ENCODE assay signal across 14 mouse cellular contexts in the genomic region with DNA sequence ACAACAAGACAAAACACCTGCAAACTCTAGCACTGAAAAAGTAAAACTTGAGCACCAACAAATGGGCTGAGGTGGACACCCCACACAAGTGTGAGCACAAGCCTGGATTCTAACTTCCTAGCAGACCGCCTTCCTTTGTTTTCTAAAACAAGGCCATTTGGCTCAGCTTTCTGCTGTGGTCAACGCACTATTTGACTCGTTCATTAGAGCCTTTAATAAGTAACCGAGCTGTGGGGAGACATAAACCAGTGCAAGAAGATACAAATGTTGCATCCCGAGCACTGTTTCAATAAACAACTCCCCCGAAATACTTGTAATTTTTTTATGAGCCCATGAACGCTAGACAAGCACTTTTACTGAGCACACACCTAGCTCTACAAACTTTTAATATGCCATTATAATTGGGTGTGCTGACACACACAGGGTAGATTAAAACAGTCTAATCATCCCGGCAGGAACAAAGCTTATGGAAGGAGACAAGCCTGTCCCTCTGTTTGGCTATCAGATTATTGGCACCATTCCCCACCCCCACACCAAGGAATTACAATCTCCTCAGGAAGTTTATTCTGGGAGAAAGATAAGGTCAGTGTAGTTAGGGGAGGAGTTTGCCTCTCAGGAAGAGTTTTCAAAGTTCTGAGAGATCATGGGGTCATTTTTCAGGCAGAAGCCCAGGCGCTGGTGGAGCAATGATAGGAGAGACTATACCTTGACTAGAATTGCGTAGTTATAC. TPM values are rescaled to one million over a fixed set of nuclear protein-coding genes. Genes with fewer than 3 reads are reported as not detected.
DNase-seq lines count a peak whose midpoint lies in the region; ATAC-seq and TF ChIP-seq lines count a peak whose summit lies in the region.
"Had no signal": no experiment of that assay in that cellular context is flagged by ENCODE, and none has a peak within 500 bp of the region (broad histone marks: within the 10 kb centered on the region; RNA-seq: fewer than 3 reads in every experiment).

No protein-coding gene starts in this region.

- H3K4me1 ChIP-seq in intestine, embryonic 15.5 days (replicated peaks) = no peaks in the 10 kb centered on the region; the same call in 1 of the 2 replicates
- H3K4me1 ChIP-seq in intestine, postnatal 0 days (replicated peaks; ENCODE audit: control insufficient read depth, insufficient read depth, low read length) = no peaks in the 10 kb centered on the region
- H3K4me1 ChIP-seq in heart, embryonic 12.5 days (replicated peaks) = peaks cover 12% of the 10 kb centered on the region
- H3K4me1 ChIP-seq in stomach, embryonic 15.5 days = peaks cover 4% of the 10 kb centered on the region; the same call in 1 of the 2 replicates
- H3K4me1 ChIP-seq: forebrain, embryonic 12.5 days; hindbrain, embryonic 15.5 days had no signal

- H3K27ac ChIP-seq in intestine, embryonic 15.5 days = no peak overlapping the region
- no peak overlapping the region for H3K27ac ChIP-seq in intestine, postnatal 0 days (ENCODE audit: low read depth, low read length)
- no peak overlapping the region for H3K27ac ChIP-seq in heart, embryonic 12.5 days (ENCODE audit: poor library complexity, severe bottlenecking)
- no peak overlapping the region for H3K27ac ChIP-seq in stomach, embryonic 15.5 days
- H3K27ac ChIP-seq: forebrain, embryonic 12.5 days; hindbrain, embryonic 15.5 days; limb, embryonic 13.5 days had no signal

- no peaks in the 10 kb centered on the region for H3K27me3 ChIP-seq in intestine, embryonic 15.5 days (replicated peaks)
- H3K27me3 ChIP-seq in intestine, postnatal 0 days (replicated peaks; ENCODE audit: control insufficient read depth, insufficient read depth, low read length) = no peaks in the 10 kb centered on the region
- H3K27me3 ChIP-seq in heart, embryonic 12.5 days (replicated peaks) = no peaks in the 10 kb centered on the region
- H3K27me3 ChIP-seq in stomach, embryonic 15.5 days (replicated peaks) = no peaks in the 10 kb centered on the region
- H3K27me3 ChIP-seq: forebrain, embryonic 12.5 days; hindbrain, embryonic 15.5 days; limb, embryonic 13.5 days had no signal

- peak; percentile 24 for DNase-seq in kidney, postnatal 10 days
- DNase-seq in left cerebral cortex, adult 18-20 months (ENCODE audit: low spot score in 2 of 2) = no peak
- no peak for DNase-seq in cerebellum, postnatal 4 days (ENCODE audit: low spot score in 2 of 2)
- DNase-seq: cerebellum, adult 11-12 months; gastrocnemius, postnatal 25 days; layer of hippocampus, postnatal 36 days had no signal

- no peak overlapping the region for H3K9ac ChIP-seq in intestine, embryonic 15.5 days
- H3K9ac ChIP-seq in intestine, postnatal 0 days (ENCODE audit: low read depth, low read length) = no peak overlapping the region
- no peak overlapping the region for H3K9ac ChIP-seq in heart, embryonic 12.5 days
- no peak overlapping the region for H3K9ac ChIP-seq in stomach, embryonic 15.5 days
- H3K9ac ChIP-seq: forebrain, embryonic 12.5 days; hindbrain, embryonic 15.5 days; limb, embryonic 13.5 days had no signal

- no peak for TF ChIP-seq CTCF in intestine, postnatal 0 days (IDR thresholded peaks at IDR 0.05; ENCODE audit: low read depth)

- no peaks in the 10 kb centered on the region; the same call in 1 of the 2 replicates for H3K9me3 ChIP-seq in intestine, embryonic 15.5 days
- H3K9me3 ChIP-seq in intestine, postnatal 0 days (ENCODE audit: control insufficient read depth) = no peaks in the 10 kb centered on the region
- 0 out of 2 replicates have a peak, but pooled peaks cover 4% of the 10 kb centered on the region for H3K9me3 ChIP-seq in heart, embryonic 12.5 days (replicated peaks)
- peaks cover 5% of the 10 kb centered on the region; the same call in 1 of the 2 replicates for H3K9me3 ChIP-seq in stomach, embryonic 15.5 days
- H3K9me3 ChIP-seq: forebrain, embryonic 12.5 days; hindbrain, embryonic 15.5 days had no signal

- H3K4me2 ChIP-seq in intestine, embryonic 15.5 days (replicated peaks) = no peak overlapping the region
- no peak overlapping the region for H3K4me2 ChIP-seq in intestine, postnatal 0 days (replicated peaks; ENCODE audit: low read depth)
- no peak overlapping the region for H3K4me2 ChIP-seq in heart, embryonic 12.5 days
- H3K4me2 ChIP-seq in stomach, embryonic 15.5 days = no peak overlapping the region
- H3K4me2 ChIP-seq: forebrain, embryonic 12.5 days; hindbrain, embryonic 15.5 days; limb, embryonic 13.5 days had no signal

- WGBS in intestine, embryonic 15.5 days = 38% methylated on average over 10 of the region's 10 CpGs
- WGBS in intestine, postnatal 0 days = 30% methylated on average over 10 of the region's 10 CpGs
- 44% methylated on average over 10 of the region's 10 CpGs for whole genome bisulfite sequencing in heart, embryonic 12.5 days
- 45% methylated on average over 10 of the region's 10 CpGs for WGBS in stomach, embryonic 15.5 days

- ATAC-seq in intestine, embryonic 15.5 days = peak; percentile 55; the same call in 1 of the 2 replicates
- ATAC-seq in intestine, postnatal 0 days = no peak
- ATAC-seq in heart, embryonic 12.5 days (ENCODE audit: insufficient number of reproducible peaks, low FRiP score) = peak; percentile 33; the same call in 1 of the 2 replicates
- peak; percentile 43 for ATAC-seq in stomach, embryonic 15.5 days (ENCODE audit: insufficient read depth, low FRiP score, low read depth)

- H3K36me3 ChIP-seq in intestine, embryonic 15.5 days = no peaks in the 10 kb centered on the region
- H3K36me3 ChIP-seq in intestine, postnatal 0 days (ENCODE audit: control insufficient read depth, insufficient read depth) = no peaks in the 10 kb centered on the region
- no peaks in the 10 kb centered on the region for H3K36me3 ChIP-seq in heart, embryonic 12.5 days
- no peaks in the 10 kb centered on the region for H3K36me3 ChIP-seq in stomach, embryonic 15.5 days
- H3K36me3 ChIP-seq: forebrain, embryonic 12.5 days; hindbrain, embryonic 15.5 days; limb, embryonic 13.5 days had no signal

- no peak overlapping the region for H3K4me3 ChIP-seq in intestine, embryonic 15.5 days (replicated peaks)
- H3K4me3 ChIP-seq in intestine, postnatal 0 days (ENCODE audit: low read depth, low read length) = no peak overlapping the region
- H3K4me3 ChIP-seq in heart, embryonic 12.5 days = no peak overlapping the region
- H3K4me3 ChIP-seq in stomach, embryonic 15.5 days (replicated peaks) = no peak overlapping the region
- H3K4me3 ChIP-seq: forebrain, embryonic 12.5 days; hindbrain, embryonic 15.5 days; limb, embryonic 13.5 days had no signal

RNA-seq across cellular contexts. Expression of a gene that starts 27.7 kb away (rescaled TPM):
- polyA plus RNA-seq in intestine, embryonic 15.5 days (2015; fragmentation: Nextera tagmentation; extraction: Ambion mirVana) = not detected in 2 replicates
- not detected in 2 replicates for polyA plus RNA-seq in intestine, postnatal 0 days (2015; fragmentation: Nextera tagmentation; extraction: Ambion mirVana)
- not detected in 2 replicates for polyA plus RNA-seq in heart, embryonic 12.5 days (2016; fragmentation: Nextera tagmentation; extraction: Ambion mirVana)
- not detected in 2 replicates for polyA plus RNA-seq in stomach, embryonic 15.5 days (2015; fragmentation: Nextera tagmentation; extraction: Ambion mirVana)
- not detected for total RNA-seq in left cerebral cortex, adult 18-20 months (2021)
- total RNA-seq: gastrocnemius, postnatal 25 days; layer of hippocampus, postnatal 36 days had no signal
- polyA plus RNA-seq: embryonic facial prominence, embryonic 11.5 days; forebrain, embryonic 12.5 days; hindbrain, embryonic 15.5 days; limb, embryonic 13.5 days had no signal
